Mouse (Mus musculus) ovary, adult 2 months (tissue): ENCODE results near the gene Rara. TPM values are rescaled to one million over a fixed set of nuclear protein-coding genes. Genes with fewer than 3 reads are reported as not detected.

Experiments
- polyA plus RNA-seq: library from polyadenylated mRNA; depleted of rRNA; stranded (reverse); fragments of >200 nt; gene quantifications from 2 replicates; pipeline ENCODE4 v1.2.3, GENCODE M21; 2012; rRNA removed

Gene Rara
- polyA plus RNA-seq, result 51.4 and 54.5 TPM in 2 replicates

GRCm38 (mm10) chr11:98927438-98928076 lies at the start of gene Rara:
Rara (plus strand) TSS chr11:98927818.

DNA sequence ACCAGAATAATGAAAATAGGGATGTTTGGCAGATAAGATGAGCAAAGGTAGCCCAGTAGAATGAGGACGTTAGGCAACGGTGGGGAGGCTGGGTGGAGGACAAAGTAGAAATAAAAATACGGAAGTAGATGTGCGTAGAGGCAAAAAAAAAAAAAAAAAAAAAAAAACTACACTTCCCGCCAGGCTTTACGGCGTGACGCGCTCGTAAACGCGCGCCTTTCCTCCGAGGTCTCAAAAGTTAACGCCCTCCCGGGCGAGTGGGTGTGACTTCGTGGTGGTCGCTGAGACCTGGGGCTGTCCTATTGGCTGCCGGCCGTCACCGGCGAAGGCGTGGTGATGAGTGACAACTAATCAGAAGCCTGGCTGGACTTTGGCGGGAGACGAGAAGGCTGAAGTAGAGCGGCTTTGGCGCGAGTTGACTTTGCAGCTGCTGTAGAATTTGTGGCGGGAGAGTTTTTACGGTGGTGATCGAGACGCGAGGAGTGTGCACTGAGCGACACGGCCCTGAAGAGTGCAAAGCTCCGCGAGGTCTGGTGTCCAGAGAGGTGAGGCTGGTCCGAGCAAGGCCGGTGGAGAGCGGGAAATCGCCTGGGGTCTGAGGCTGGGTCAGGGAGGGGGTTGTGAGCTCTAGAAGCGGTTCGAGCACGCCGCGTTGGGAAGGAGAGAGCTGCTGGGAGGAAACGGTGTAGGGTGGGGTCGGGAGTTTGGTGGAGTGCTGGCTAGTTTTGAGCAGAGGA lies 20.0 kb upstream of the Rara start, which contains the start of gene Cdc6:
Gene Cdc6, plus strand, starts transcription at position 365 of the 737 bp plus-strand sequence.

GRCm38 (mm10) chr11:98982773-98983133 lies 55.1 kb downstream of the Rara start, which contains the start of gene Gjd3:
Gjd3 (minus strand) TSS chr11:98983016.

DNA sequence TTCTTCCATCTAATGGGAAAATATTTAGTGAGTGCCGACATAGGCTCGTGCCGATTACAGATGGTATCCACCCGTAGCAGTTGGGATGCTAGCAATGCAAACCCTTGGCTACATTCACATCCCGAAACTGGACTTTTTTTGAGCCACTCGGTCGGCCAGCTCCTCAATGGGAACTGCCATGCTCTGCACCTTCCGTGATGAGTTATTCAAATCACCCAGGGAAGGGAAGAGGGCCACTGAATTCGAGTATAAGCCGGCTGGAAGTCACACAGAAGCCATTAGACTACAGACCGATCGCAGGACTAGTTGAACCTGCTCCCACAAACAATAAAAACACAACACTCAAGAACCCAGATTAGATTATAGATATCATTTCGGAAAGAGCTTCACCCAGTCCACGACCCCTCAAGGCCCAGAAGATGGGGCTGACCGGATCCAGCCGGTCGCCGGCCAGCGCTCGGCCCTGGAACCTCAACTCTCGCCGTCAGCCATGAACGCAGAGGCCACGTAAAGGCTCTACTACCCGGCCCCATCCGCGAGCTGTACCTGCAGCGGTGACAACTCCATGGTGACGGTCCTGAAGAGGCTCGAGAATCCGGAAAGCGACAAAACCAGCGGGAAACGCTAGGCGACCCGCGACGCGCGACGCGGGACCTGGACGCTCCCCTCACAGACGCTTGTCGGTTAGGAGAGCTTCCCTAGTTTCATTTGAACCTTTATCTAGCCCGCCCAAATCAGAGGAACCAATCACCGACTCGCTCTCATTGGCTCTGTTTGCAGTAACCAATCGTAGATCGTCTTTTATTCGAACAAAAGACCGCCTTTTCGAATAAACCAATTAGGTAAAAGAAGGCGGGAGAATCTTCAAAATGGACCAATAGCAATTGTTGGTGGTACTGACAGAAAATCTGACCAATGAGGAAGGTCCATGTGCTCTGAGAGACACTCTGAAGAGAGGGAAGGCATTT lies 96.2 kb downstream of the Rara start, which contains the start of gene Top2a:
Gene Top2a, minus strand, starts transcription at position 690 of the 968 bp plus-strand sequence.

Other genes with a start within 250 kb of the Rara start
- 256 and 270 TPM in 2 replicates for gene Psmd3, start 245.3 kb upstream of the Rara start, polyA plus RNA-seq
- gene Csf3, start 226.6 kb upstream of the Rara start, polyA plus RNA-seq, result 10.2 and 10.8 TPM in 2 replicates
- gene Med24, start 198.4 kb upstream of the Rara start, polyA plus RNA-seq, result 129 TPM in 2 replicates
- gene Thra, start 187.2 kb upstream of the Rara start, polyA plus RNA-seq, result 163 and 173 TPM in 2 replicates
- gene Nr1d1, start 152.5 kb upstream of the Rara start, polyA plus RNA-seq, result 87.5 and 140 TPM in 2 replicates
- 49.3 and 78.6 TPM in 2 replicates for gene Msl1, start 132.3 kb upstream of the Rara start, polyA plus RNA-seq
- 31.6 and 37.1 TPM in 2 replicates for gene Casc3, start 122.9 kb upstream of the Rara start, polyA plus RNA-seq
- gene Rapgefl1, start 91.0 kb upstream of the Rara start, polyA plus RNA-seq, result 11.5 and 11.6 TPM in 2 replicates
- 6.4 and 11.7 TPM in 2 replicates for gene Wipf2, start 64.2 kb upstream of the Rara start, polyA plus RNA-seq
- 0.87 and 1.4 TPM in 2 replicates for gene Cdc6, start 20.0 kb upstream of the Rara start, polyA plus RNA-seq
- gene Gjd3, start 55.2 kb downstream of the Rara start, polyA plus RNA-seq, result 8.9 and 10.3 TPM in 2 replicates
- 4.4 and 5.2 TPM in 2 replicates for gene Top2a, start 96.4 kb downstream of the Rara start, polyA plus RNA-seq
- gene Igfbp4, start 113.4 kb downstream of the Rara start, polyA plus RNA-seq, result 537 and 612 TPM in 2 replicates
- 5.7 and 8.8 TPM in 2 replicates for gene Tns4, start 161.5 kb downstream of the Rara start, polyA plus RNA-seq
- gene Ccr7, start 227.3 kb downstream of the Rara start, polyA plus RNA-seq, result 1.5 and 1.7 TPM in 2 replicates